Mouse (Mus musculus): Measurements from ENCODE around the gene Rbm5.

Rbm5 gene

DNA sequence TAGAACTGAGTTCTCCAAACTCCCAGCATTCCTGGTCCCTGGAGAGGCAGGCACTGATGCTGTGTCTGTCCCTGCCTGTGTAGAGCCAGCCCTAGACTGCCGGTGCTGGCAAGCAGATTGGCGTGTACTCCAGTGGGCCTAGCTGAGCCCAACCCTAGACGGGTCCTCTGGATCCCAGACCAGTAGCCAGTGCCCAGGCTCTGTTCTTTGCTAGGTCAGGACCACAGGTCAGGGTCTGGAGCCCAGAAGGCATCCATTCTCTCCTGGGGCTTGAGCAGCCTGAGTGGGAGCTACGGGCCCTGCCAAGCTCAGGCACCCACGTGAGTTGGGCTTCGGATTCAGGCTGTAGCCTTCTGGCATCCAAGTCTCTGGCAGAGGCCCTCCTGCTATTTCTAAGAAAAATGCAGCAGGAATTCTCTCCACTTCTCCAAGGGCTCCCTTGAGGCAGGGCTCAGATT lies 70.7 kb downstream of the Rbm5 start:
- DNase-seq (ENCODE audit: low spot score in 2 of 2): no peak

DNA sequence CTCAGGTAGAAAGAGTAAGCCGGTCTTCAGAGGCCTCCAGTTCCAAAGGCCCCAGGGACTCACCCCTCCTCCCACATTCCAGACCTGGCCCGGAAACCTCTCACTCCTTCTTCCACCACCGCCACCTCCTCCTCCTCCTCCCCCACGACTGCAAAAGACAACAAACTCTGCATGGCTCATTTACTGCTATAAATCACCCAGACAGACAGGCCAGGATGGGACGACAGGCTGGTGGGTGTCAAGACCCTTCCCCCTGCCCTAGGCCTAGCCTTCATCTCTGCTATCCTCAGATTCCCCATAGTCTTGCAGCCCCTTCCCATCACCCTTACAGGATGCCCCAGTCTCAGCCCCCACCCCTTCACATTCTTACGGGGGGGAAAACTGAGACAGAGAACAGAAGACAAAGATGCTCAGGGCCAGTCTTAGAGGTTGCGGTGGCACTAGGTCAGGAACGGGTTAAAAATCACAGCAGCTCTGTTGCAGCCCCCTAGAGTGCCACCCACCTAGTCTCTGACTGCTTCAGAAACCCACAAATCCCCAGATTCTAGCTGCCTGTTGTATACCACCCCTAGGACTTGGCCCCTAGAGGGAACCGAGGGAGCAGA lies 71.3 kb downstream of the Rbm5 start:
- no peak for DNase-seq (ENCODE audit: low spot score in 2 of 2)

DNA sequence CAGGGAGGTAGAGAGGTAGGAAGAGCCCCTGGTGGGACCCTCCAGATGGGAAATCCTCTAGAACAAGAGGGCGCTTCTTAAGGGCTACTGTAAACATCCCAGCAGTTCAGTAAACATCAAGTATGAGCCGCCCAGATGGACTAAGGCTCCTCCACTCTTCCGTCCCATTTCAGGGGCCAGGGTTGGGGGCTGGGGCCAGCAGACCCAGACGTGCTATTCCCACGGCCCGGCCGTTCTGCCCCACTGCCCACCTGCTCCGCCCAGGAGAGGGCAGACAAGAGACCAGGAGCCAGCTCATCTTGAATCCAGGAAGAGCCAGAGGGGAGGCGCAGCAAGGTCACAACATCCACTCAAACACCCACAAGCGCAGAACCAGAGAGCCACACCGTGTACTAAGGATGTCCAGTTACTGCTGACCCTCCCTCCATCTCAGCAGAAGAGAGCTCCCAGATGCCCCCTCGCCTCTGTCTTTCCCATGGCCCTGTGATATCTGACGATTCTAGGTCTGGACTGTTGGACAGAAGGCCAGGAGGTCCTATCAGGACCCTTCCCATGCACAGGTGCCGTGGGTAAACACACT lies 72.1 kb downstream of the Rbm5 start:
- no peak for DNase-seq (ENCODE audit: low spot score in 2 of 2)

DNA sequence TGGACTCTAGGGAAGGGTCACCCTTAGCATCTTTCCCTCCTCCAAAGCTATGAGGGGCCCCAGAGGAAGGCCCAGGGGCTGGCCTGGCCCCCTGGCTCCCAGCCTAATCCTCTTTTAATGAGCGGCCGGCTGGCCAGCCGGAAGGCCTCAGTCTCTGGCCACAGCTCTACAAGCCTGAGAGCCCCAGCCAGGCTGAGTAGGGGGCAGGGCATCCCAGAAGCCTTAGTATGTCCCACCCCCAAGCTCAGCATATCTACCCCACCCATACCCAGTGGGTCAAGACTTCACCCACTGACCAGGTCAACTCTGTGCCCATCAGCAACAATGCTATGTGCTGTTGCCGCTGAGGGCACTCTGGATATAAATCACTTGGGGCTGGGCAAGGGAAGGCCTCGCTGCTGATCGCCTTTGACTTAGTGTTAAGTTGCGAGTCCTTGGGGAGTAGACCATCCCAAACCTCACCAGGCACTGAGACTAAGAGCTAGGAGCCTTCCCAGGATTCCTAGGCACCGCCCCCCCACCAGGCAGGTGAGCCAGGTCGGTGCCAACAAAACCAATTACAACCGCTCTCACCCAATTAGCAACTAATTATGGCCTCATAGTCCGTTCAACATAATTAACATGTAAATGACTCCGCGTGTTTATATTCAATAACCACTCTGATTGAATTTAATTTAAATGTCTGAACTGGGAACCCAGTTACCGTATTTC lies 72.8 kb downstream of the Rbm5 start:
- DNase-seq (ENCODE audit: low spot score in 2 of 2): no peak

DNA sequence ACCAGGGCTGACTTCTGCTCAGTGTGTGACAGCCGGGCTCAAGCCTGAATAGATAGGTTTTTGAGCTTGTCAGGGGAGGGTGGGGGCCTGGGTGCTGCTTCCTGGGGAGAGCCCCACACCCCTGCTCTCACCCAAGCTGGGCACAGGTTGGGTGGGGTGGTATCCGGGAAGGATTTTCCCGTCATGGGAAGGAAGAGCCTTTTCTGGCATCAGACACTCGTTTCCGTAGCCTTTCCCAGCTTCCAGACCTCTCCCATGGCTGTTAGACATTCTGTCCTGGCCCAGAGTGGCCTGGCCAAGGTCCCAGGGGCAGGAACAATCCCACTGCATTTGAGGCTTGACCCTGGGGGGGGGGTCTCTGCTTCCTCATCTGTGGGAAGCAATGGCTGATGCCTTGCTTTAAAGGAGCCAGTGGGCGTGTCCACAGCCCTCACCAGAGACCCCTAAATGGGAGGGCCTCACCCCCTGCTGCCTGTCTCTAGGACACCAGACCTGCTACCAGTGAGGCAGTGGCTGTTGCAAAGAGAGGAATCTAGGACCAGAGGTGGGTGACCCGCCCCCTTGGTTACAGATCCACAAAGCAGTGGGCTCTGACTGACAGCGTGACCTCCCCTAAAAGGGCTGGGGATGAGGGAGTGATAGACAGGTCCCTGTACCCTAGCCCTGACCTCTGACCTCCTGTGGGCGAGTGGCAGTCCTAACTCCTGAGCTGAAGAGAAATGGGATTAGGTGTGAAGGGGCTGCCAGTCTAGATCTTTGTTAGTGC lies 73.8 kb downstream of the Rbm5 start:
- DNase-seq (ENCODE audit: low spot score in 2 of 2): no peak

DNA sequence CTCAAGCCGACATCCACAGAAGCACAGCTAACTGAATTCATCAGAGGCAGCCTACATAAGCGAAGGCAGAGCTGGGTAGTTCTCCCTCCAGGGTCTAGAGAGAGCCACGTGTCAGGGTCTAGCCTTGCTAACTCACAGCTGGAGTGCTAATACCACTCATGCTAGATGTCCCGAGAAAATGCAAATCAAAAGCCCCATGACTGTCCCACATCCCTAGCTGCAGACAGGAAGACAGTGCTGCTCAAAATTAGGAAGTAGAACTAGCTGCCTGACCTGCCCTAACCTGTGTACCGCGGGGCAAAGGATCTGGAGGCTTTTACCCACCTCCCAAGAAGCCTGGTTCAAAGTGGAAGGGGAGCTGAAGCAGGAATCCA lies 74.7 kb downstream of the Rbm5 start:
- no peak for DNase-seq (ENCODE audit: low spot score in 2 of 2)

DNA sequence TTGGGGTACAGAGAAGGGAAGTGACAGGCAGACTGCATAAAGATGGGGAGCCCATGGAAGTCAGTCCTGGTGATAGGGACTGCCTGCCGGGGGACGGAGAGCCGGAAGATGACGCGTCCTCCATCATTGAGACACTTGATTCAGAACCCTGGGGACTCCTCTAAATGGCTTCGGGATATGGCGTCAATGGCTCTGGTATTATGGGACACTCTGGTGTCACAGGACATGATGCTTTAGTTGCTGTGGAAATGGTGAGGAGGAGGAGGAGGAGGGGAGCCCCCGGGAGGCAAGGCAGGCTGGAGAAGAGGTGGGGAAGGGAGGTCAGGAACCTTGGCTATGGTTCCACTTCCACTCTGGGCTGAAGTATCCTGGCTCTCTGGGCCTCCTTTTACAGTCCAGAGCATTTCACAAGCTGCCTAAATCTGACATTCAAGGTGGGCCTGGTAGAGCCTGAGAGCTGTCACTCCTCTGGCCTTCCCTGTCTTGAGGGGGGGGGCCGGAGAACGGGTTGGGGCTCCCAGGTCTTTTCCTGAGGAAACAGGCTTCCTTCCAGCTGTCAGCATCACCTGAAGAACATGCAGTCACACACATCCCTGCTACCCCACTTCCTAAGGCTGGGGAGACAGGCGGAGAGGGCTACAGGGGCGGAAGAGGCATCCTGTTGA lies 75.2 kb downstream of the Rbm5 start:
- DNase-seq (ENCODE audit: low spot score in 2 of 2): no peak

DNA sequence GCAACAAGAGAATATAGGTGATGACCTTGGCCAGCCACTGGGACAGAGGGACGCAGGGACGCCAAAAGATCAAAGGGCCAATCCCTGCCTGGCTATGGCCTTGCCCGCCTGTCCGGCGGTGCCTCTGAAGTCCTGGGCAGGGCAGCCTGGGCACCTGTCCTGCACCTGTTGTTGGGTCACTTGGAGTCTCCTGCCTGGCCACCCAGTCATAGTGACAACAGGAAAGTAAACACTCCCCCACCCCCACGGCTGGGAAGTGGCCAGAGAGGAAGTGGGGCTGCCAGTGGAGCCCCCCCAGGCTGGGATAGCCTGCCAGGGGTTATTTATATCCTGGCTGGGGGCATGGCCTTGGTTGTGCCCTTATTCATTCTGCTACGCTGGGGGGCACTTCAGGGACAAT lies 76.2 kb downstream of the Rbm5 start:
- no peak for DNase-seq (ENCODE audit: low spot score in 2 of 2)

DNA sequence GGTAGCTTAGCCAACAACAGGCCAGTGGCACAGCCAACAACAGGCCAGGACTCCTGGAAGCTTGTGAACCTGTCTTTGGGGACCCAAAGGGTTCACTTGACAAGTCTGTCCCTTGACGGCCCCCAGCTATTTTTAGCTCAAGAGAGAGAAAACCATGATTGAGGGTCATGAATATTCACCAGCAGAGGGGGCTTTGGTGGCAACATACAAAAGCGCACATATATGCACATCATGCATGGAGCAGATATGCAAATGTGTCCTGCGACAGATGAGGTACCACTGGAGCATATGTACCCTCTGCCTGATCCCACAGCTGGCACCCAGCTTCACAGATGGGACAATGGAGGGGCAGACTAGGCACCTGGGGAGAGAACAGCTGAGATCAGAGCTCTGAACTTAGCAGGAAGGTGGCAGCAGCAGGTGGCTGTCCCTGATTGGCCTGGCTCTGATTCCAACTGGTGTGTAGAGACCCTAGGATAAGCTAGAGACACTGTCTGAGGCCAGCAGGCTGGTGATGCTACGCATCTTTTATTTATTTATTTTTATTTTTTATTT lies 77.3 kb downstream of the Rbm5 start:
- DNase-seq (ENCODE audit: low spot score in 2 of 2): no peak

DNA sequence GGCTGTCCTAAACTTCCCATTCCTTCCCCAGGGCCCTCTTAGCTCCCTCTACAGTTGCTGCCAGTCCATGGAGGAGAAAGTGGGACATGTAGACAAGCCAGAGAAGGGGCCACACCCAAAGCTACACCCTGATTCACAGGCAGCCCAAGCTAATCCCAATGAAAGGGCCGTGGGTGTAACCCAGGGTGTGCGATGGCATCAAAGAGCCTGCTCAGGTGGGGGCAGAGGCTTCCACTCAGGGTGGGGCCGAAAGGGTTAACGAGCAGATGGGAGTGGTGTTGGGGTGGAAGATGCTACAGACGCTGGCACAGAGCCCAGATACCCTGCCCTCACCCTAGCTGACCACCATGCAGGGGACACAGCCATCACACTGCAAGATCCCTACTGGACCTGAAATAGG lies 78.0 kb downstream of the Rbm5 start:
- no peak for DNase-seq (ENCODE audit: low spot score in 2 of 2)

DNA sequence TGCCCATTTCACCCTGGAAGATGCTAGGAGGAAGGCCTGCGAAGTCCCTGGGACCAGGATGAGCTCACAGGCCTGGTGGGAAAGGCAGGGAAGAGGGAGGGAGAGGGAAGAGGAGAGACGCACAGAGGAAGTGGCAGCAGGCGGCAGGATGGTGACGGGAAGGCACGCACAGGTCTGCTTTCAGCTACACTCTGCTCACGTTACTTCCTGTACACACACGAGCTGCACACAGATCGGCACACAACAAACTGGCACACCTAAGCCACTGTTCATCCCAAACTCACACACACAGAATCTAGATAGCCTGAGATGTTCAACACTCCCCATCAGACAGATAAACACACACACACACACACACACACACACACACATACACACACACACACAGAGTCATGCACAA lies 80.4 kb downstream of the Rbm5 start:
- no peak for DNase-seq (ENCODE audit: low spot score in 2 of 2)
